Mouse (Mus musculus): ENCODE data around the gene Tmem168. TPM values are rescaled to one million over a fixed set of nuclear protein-coding genes. Genes with fewer than 3 reads are reported as not detected.
A peak's percentile ranks its signal among the peaks of the same experiment; 100 is the strongest.

The Tmem168 gene
- 28.3 and 28.9 TPM in 2 replicates for polyA plus RNA-seq (2015; fragmentation: Nextera tagmentation; extraction: Ambion mirVana)

DNA sequence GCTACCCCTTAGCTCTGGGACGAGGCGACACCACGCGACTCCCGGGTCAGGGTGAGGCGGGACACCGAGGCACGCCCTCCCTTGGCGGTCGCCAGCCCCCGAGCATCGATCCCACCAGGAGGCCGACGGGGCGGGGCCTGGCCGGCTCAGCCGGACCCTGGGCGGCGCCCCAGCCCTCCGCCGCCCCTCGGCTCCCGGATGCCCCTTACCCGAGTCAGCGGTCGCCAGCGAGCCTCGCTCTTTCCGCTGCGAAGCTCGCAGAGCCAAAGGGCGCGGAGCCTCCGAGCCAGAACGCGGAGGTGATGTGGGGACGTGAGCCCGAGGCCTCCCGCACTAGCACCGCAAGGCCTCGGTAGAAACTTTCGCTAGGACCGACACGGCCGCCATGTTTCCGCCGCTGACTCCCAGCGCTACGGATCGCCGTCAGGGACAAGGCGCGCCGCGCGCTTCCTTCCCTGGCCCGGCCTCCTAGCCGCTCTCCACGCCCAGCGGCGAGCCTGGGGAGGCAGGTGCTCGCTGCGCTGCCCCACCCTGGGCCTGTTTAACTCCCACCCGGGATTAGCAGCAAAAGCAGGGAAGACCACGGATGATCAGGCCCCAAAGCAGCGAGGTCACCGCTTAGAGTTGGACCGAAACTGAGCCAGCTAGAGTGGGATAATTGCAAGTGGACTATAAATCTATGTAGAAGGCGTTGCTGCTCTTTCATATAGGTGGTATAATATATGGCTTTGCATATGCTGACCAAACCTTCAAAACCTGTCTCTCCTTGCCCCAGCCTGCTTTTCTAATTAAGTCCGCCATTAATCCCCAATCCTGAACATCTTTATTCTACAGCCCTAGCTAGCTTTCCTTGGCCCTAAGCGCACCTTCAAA is at the start of gene Tmem168:
Gene Tmem168, minus strand, starts transcription at position 480 of the 873 bp plus-strand sequence.
- Histone ChIP-seq H3K4me3 (peak within 1 kb of the TSS; percentile 80), H3K9me3 (replicated peaks) (no peaks in the 10 kb centered on the region), H3K27me3 (no peaks in the 10 kb centered on the region), H3K27ac (peak within 1 kb of the TSS; percentile 89), H3K4me2 (peak within 1 kb of the TSS; percentile 65), H3K4me1 (peaks cover 16% of the 10 kb centered on the region), H3K36me3 (ENCODE audit: poor library complexity, severe bottlenecking) (peaks cover under 1% of the 10 kb centered on the region; the same call in 1 of the 2 replicates), H3K9ac (peak within 1 kb of the TSS; percentile 85)
- 2% methylated on average over 68 of the region's 71 CpGs for WGBS
- peak; percentile 97 for ATAC-seq

DNA sequence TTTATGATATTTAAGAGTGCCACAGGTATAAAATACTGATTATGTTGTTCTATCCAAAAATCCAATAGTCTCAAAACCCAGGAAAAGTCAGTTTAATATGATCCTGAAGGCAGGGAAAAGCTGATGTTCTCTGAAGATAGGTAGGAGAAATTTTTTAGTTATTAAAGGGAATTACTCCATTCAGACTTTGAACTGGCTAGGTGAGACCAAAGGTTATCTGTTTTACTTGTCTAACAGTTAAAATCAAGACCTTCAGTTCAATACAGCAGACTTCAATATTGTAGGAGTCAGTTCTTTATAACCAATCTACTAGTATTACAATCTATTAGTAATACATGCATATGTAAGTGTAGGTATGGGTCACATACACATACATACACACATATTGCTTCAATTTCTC is 46.2 kb upstream of the Tmem168 start:
- no peak overlapping the region for H3K27ac ChIP-seq
- H3K4me3 ChIP-seq: no peak overlapping the region
- H3K4me2 ChIP-seq: no peak overlapping the region
- ATAC-seq: no peak
- H3K4me1 ChIP-seq: no peaks in the 10 kb centered on the region
- H3K9ac ChIP-seq: no peak overlapping the region
- no peaks in the 10 kb centered on the region for H3K9me3 ChIP-seq (replicated peaks)
- H3K36me3 ChIP-seq (ENCODE audit: poor library complexity, severe bottlenecking): peaks cover 8% of the 10 kb centered on the region; the same call in 1 of the 2 replicates
- no peaks in the 10 kb centered on the region for H3K27me3 ChIP-seq

DNA sequence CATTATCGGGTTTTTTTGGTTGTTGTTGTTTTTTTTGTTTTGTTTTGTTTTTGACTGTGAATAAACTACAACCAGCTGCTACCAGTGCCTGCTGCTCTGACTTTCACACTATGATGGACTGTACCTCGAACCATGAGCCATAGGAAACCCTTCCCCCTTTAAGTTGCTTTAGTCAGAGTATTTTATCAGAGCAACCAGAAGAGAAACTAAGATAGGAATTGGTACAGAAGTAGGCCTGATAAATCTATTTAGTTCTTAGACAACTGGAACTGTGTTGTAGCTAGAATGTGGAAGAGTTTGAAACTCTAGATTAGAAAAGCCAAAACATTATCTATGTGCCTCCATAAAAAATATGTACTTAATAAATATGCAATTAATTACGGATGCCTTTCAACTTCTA is 44.4 kb upstream of the Tmem168 start:
- H3K9me3 ChIP-seq (replicated peaks): 0 out of 2 replicates have a peak, but pooled peaks cover 7% of the 10 kb centered on the region
- H3K9ac ChIP-seq: no peak overlapping the region
- no peak overlapping the region for H3K27ac ChIP-seq
- H3K4me3 ChIP-seq: no peak overlapping the region
- H3K27me3 ChIP-seq: no peaks in the 10 kb centered on the region
- WGBS: 92% methylated on average over 3 of the region's 3 CpGs
- H3K4me1 ChIP-seq: no peaks in the 10 kb centered on the region
- ATAC-seq: no peak
- no peak overlapping the region for H3K4me2 ChIP-seq
- H3K36me3 ChIP-seq (ENCODE audit: poor library complexity, severe bottlenecking): peaks cover 23% of the 10 kb centered on the region

DNA sequence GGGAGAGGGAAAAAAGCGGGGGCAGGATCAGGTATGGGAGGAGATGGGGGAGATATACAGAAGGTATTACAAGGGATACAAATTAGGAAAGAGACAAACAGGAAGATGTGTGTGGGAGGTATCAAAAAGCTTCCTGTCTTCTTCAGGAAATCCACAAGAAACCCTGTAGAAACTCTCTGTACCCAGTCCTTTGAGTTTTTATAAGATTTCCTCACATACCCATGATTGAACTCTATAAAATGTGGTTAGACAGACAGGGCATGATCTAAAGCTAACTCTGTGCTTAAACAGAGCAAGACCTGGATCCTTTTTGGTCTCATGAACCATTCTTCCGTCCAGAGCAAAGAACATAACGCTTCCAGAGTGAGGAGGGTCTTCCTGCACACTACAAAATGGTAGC is 43.0 kb upstream of the Tmem168 start:
- H3K27me3 ChIP-seq: no peaks in the 10 kb centered on the region
- H3K9ac ChIP-seq: no peak overlapping the region
- no peak overlapping the region for H3K4me2 ChIP-seq
- H3K36me3 ChIP-seq (ENCODE audit: poor library complexity, severe bottlenecking): peaks cover 23% of the 10 kb centered on the region
- H3K4me1 ChIP-seq: no peaks in the 10 kb centered on the region
- 93% methylated on average over 3 of the region's 3 CpGs for WGBS
- H3K4me3 ChIP-seq: no peak overlapping the region
- 0 out of 2 replicates have a peak, but pooled peaks cover 7% of the 10 kb centered on the region for H3K9me3 ChIP-seq (replicated peaks)
- H3K27ac ChIP-seq: no peak overlapping the region
- ATAC-seq: no peak

DNA sequence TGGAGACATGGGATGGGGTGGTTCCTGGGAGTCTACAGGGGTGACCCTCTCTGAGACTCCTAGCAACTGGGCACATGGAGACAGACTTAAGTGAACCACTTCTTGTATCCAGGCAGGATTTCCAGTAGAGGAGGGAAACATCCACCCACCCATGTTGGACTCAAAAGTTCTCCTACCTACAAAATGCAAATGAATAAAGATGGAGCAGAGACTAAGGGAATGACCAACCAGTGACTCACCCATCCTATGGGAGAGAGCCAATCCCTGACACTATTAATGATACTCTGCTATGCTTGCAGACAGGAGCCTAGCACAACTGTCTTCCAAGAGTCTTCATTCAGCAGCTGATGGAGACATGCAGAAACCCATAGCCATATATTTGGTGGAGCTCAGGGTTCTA is 40.4 kb upstream of the Tmem168 start:
- H3K27me3 ChIP-seq: no peaks in the 10 kb centered on the region
- H3K27ac ChIP-seq: no peak overlapping the region
- H3K4me3 ChIP-seq: no peak overlapping the region
- H3K36me3 ChIP-seq (ENCODE audit: poor library complexity, severe bottlenecking): peaks cover 23% of the 10 kb centered on the region
- 0 out of 2 replicates have a peak, but pooled peaks cover 7% of the 10 kb centered on the region for H3K9me3 ChIP-seq (replicated peaks)
- ATAC-seq: no peak
- no peaks in the 10 kb centered on the region for H3K4me1 ChIP-seq
- H3K4me2 ChIP-seq: no peak overlapping the region
- H3K9ac ChIP-seq: no peak overlapping the region

DNA sequence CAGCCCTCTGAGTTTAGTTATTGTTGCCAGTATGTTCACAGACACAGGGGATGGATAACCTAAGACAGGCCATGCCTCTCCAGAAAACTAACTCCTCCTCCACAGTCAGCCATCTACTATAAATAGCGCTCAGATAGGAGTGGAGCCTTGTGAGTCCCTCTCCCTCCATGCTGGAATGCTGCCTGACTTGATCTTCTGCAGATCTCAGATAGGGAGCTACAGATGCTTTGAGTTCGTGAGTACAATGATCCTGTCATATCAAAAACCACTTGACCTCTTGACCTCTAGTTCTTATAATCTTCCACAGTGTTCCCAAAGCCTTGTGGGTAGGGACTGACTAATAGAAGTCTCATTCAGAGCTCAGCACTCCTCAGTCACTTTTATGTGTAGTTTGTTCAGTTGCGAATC is 28.7 kb upstream of the Tmem168 start:
- no peak overlapping the region for H3K4me3 ChIP-seq
- no peak for ATAC-seq
- H3K4me2 ChIP-seq: no peak overlapping the region
- H3K4me1 ChIP-seq: no peaks in the 10 kb centered on the region
- H3K36me3 ChIP-seq (ENCODE audit: poor library complexity, severe bottlenecking): peaks cover 10% of the 10 kb centered on the region
- no peak overlapping the region for H3K9ac ChIP-seq
- H3K9me3 ChIP-seq (replicated peaks): no peaks in the 10 kb centered on the region
- WGBS: 81% methylated on average over 3 of the region's 3 CpGs
- no peaks in the 10 kb centered on the region for H3K27me3 ChIP-seq
- no peak overlapping the region for H3K27ac ChIP-seq

DNA sequence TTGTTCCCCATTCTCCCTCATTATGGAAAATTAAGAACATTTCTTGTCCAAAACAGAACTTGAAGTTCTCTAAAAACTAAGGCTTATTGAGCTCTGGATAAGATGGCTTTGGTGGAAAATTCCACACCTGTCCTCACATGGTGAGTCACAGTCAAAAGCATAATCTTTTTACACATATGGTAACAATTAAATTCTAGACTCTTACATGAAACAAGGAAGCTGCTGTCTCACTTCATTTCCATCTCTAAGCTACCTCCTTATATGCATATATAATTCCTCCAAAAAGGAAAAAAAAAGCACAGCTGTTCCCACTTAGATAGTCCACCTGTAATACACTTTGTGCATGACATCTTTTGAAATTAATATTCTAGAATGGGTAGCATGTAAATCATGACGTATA is 24.7 kb upstream of the Tmem168 start:
- Histone ChIP-seq H3K27me3 (no peaks in the 10 kb centered on the region), H3K9ac (no peak overlapping the region), H3K9me3 (replicated peaks) (no peaks in the 10 kb centered on the region), H3K27ac (no peak overlapping the region), H3K36me3 (ENCODE audit: poor library complexity, severe bottlenecking) (peaks cover 8% of the 10 kb centered on the region), H3K4me2 (no peak overlapping the region), H3K4me1 (no peaks in the 10 kb centered on the region), H3K4me3 (no peak overlapping the region)
- ATAC-seq: no peak
- 90% methylated on average over 1 of the region's 1 CpGs for WGBS

DNA sequence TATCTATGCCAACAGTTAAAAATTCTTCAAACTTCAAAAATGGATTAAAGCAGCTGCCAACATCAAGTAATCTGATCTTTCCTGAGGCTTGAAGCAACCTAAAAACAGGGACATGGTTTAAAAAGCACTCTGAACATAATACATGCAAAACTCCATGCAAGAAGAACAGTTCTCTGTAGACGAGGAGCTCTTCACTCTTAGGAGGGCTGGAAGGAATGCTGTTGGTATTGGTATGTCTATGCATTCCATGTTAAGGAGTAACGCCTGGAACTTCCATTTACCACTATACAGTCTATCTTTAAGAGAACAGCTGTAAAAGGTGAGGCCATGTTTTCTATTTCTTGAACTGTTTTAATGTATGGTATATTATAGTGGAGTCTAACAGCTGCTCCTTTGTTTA is 22.7 kb upstream of the Tmem168 start:
- H3K4me1 ChIP-seq: no peaks in the 10 kb centered on the region
- no peaks in the 10 kb centered on the region for H3K9me3 ChIP-seq (replicated peaks)
- no peak overlapping the region for H3K4me3 ChIP-seq
- H3K27ac ChIP-seq: no peak overlapping the region
- H3K27me3 ChIP-seq: no peaks in the 10 kb centered on the region
- no peak overlapping the region for H3K4me2 ChIP-seq
- ATAC-seq: no peak
- no peak overlapping the region for H3K9ac ChIP-seq
- H3K36me3 ChIP-seq (ENCODE audit: poor library complexity, severe bottlenecking): peaks cover 10% of the 10 kb centered on the region
- 80% methylated on average over 2 of the region's 2 CpGs for WGBS

DNA sequence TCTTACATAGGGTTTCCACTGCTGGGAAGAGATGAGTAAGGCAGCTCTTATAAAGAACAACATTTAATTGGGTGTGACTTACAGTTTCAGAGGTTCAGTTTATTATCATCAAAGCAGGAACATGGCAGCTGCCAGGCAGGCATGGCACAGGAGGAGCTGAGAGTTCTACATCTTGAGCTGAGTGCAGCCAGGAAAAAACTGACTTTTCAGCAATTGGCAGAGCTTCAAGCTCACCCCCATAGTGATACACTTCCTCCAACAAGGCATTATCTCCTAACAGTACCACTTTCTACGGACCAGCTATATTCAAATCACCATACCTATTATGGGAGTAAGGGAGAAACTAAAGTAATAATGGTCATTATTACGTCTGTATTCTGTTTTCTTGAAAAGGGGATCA is 11.7 kb upstream of the Tmem168 start:
- no peak for ATAC-seq
- 85% methylated on average over 2 of the region's 2 CpGs for whole genome bisulfite sequencing
- Histone ChIP-seq H3K4me1 (no peaks in the 10 kb centered on the region), H3K9me3 (replicated peaks) (no peaks in the 10 kb centered on the region), H3K27me3 (no peaks in the 10 kb centered on the region), H3K4me2 (no peak overlapping the region), H3K27ac (no peak overlapping the region), H3K4me3 (no peak overlapping the region), H3K9ac (no peak overlapping the region), H3K36me3 (ENCODE audit: poor library complexity, severe bottlenecking) (peaks cover 4% of the 10 kb centered on the region; the same call in 1 of the 2 replicates)

DNA sequence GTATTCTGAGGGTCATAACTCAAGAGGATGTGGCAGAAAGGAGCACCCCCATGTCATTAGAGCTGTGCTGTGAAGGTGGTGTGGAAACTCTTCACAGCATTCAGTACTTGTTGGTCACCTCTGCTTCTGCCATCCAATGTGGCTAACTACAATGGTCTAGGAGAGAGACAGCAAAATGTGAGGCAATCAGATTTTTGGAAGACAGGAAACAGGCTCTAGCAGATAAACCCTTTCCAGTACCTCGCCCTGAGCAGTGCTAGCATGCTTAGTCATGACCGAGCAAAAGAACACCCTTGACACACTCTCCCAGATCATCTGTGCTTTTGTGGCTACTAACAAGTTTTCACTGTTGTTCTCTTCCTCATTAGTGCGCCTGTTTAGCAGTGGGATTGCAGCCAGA is 9.2 kb upstream of the Tmem168 start:
- Histone ChIP-seq H3K27me3 (no peaks in the 10 kb centered on the region), H3K4me1 (no peaks in the 10 kb centered on the region), H3K9ac (no peak overlapping the region), H3K4me2 (no peak overlapping the region), H3K9me3 (replicated peaks) (no peaks in the 10 kb centered on the region), H3K36me3 (ENCODE audit: poor library complexity, severe bottlenecking) (peaks cover 4% of the 10 kb centered on the region; the same call in 1 of the 2 replicates), H3K4me3 (no peak overlapping the region), H3K27ac (no peak overlapping the region)
- WGBS: 75% methylated on average over 3 of the region's 3 CpGs
- no peak for ATAC-seq

DNA sequence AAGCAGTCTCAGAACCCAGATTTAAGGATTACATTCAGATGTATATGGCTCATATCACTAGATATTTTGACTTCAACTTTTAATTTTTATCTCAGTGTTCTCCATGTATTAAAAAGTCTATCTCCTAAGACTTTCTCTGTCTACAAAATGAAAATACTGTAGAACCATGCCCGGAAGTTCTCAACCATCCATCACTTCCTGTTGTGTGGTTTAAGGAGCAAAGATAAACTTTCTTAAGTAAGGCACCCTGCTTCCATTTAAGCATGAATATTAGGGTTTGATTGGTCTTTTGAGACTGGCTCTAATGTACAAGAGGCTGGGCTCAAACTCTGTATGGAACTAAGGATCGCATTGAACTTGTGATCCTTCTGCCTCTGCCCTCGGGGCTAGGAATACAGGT is 6.7 kb upstream of the Tmem168 start:
- Histone ChIP-seq H3K9ac (no peak overlapping the region), H3K4me2 (no peak overlapping the region), H3K9me3 (replicated peaks) (no peaks in the 10 kb centered on the region), H3K4me1 (no peaks in the 10 kb centered on the region), H3K27ac (no peak overlapping the region), H3K4me3 (no peak overlapping the region), H3K36me3 (ENCODE audit: poor library complexity, severe bottlenecking) (no peaks in the 10 kb centered on the region), H3K27me3 (no peaks in the 10 kb centered on the region)
- no peak for ATAC-seq
- 96% methylated on average over 3 of the region's 3 CpGs for WGBS

DNA sequence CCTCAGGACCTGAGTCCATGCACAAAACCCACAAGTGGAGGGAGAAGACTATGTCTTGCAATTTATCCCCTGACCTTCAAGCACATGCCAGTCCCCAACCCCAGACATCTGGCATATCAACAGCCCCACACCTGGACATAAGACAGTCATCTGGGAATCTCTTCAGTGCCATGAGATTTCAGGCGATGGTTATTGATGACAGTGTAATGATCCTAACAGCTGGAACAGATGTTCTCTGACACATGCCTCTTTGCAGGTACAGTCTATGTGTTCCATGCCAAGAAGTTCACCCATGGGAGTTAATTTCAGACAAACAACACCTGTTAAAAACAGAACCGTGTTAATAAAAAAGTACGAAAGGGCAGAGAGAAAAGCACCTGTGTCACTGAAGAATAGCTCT is 5.8 kb upstream of the Tmem168 start:
- Histone ChIP-seq H3K36me3 (ENCODE audit: poor library complexity, severe bottlenecking) (no peaks in the 10 kb centered on the region), H3K4me1 (no peaks in the 10 kb centered on the region), H3K27me3 (no peaks in the 10 kb centered on the region), H3K4me2 (no peak overlapping the region), H3K9ac (no peak overlapping the region), H3K4me3 (no peak overlapping the region), H3K27ac (no peak overlapping the region), H3K9me3 (replicated peaks) (no peaks in the 10 kb centered on the region)
- 89% methylated on average over 3 of the region's 3 CpGs for WGBS
- no peak for ATAC-seq

DNA sequence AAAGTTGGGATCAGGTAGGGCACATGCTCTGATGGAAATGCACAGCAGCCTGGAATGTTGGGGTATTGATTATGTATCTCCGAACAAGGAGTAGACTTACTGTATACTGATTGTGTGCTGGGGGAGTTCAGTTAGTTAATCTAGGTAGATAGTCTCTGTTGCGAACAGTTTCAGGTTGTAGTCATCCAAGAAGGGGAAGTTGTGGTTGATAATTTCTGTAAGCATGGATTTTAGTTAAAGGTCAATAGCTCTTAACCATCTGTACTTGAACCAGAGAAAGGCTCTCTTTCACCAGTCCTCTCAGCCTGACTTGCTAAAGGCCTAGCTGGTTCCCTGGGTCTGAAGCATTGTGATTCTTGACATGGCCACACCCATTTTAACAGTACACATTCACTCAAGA is 3.0 kb upstream of the Tmem168 start:
- Histone ChIP-seq H3K36me3 (ENCODE audit: poor library complexity, severe bottlenecking) (no peaks in the 10 kb centered on the region), H3K27ac (no peak overlapping the region), H3K9me3 (replicated peaks) (no peaks in the 10 kb centered on the region), H3K27me3 (no peaks in the 10 kb centered on the region), H3K4me2 (no peak overlapping the region), H3K4me3 (no peak overlapping the region), H3K9ac (no peak overlapping the region), H3K4me1 (peaks cover 16% of the 10 kb centered on the region)
- ATAC-seq: no peak
- 92% methylated on average over 2 of the region's 2 CpGs for WGBS

Measured in forebrain, embryonic 13.5 days (tissue).